Mouse (Mus musculus) heart, postnatal 25 days (tissue): ENCODE measurements around the gene Atxn1. TPM values are rescaled to one million over a fixed set of nuclear protein-coding genes. Genes with fewer than 3 reads are reported as not detected.
A peak's percentile ranks its signal among the peaks of the same experiment; 100 is the strongest.

Source experiments
- DNase-seq: peaks from one replicate; pipeline ENCODE4 v3.0.0; 2022; ENCODE audit warnings: low spot score
- intact Hi-C: fragments of 180-260 bp; cut with DNase I; formaldehyde crosslinking; loops from one replicate; pipeline ENCODE4 v1.15.1; 2025
- total RNA-seq, 2 experiments: library from RNA; stranded (reverse); gene quantifications; 2 replicates each; pipeline ENCODE4 v1.2.3; 2021

Atxn1 gene
- total RNA-seq, 2 experiments from 2014 or later: 35.1 to 36.0 TPM

GRCm38 (mm10) chr13:45535731-45536453, 428.9 kb downstream of the Atxn1 start:
- DNase-seq: no peak
- intact Hi-C loops: loop anchor here (5.0 kb wide), 2 partner anchors 44 to 441 kb away; no protein-coding TSS in a partner anchor

- DNase-seq: no peak
- intact Hi-C loops: no loop called here
Measured at GRCm38 (mm10) chr13:45530754-45531153, 434.1 kb downstream of the Atxn1 start.

DNA sequence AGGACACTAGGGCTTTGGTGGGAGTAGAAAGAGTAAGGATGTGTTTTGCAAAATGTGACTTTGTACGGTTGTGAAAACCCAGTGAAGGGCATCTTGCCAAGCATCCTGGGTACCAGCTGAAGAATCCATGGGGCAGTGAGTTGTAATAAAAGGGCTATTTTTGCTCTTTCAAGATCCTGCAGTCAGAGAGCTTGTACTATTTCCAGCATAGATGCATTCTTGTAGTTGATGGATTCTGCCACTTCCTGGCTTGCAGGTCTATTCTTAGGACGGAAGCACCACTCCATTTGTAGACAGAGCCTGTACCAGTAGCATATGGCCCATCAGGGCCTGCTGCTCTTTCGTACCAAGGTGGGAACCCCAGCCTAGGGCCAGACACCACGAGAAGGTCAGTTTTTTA, 436.0 kb downstream of the Atxn1 start:
- no peak for DNase-seq
- intact Hi-C loops: no loop called here

DNA sequence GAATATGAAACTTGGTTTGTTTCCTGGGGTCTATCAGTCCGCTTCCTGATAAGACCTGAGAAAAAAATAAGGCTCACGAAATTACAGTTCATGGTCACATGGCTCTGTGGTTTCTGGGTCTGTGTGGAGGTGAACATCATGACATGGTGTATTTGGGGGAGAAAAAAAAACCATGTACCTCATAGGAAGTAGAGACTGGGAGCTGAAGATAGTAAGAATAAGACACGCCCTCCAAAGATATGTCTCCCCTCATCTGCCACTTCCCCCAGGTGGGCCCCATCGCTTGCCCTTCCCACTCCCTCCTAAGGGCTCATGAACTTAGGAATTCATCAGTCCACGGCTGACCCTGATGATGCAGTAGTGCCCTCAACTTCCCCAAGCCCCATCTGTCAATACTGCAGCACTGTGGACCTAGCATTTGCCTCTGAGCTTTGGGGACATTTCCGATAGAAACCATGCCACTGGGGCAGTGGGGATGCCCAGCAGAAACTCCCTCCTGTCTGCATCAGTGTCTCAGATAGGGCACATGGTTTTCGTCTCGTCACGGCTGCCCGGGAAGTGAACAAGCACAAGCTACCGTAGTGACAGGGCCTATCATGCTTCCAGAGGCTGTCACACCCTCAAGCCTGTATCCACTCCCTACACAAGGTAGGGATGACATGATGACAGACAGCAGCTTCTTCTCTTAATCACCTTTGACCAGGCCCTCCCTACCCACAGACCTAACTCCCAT, 437.4 kb downstream of the Atxn1 start:
- intact Hi-C loops: no loop called here
- no peak for DNase-seq

DNA sequence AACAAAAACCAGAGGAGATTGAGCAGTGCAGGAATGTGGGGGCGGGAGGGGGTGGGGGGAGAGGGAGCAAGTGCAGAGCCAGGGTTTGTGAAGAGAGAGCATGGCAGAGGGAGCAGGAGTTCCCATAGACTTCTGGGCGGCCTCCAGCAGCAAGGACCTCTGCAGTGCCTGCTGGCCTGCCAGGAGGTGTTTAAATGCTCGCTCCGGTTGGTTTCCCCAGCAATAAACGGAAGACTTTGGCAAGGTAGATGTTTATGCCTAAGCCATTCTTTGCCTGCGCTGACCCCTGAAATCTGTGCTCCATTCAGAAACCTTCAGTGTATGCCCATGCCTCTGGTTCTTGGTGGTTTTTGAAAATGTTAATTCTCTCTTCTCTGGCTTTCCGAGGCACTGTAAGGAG, 438.6 kb downstream of the Atxn1 start:
- intact Hi-C loops: no loop called here

GRCm38 (mm10) chr13:45524791-45525435, 439.9 kb downstream of the Atxn1 start:
- intact Hi-C loops: no loop called here
- no peak for DNase-seq

More for the DNA sequence above, 438.6 kb downstream of the Atxn1 start:
- DNase-seq: no peak

GRCm38 (mm10) chr13:45524305-45524704, 440.5 kb downstream of the Atxn1 start:
- DNase-seq: no peak
- intact Hi-C loops: no loop called here

DNA sequence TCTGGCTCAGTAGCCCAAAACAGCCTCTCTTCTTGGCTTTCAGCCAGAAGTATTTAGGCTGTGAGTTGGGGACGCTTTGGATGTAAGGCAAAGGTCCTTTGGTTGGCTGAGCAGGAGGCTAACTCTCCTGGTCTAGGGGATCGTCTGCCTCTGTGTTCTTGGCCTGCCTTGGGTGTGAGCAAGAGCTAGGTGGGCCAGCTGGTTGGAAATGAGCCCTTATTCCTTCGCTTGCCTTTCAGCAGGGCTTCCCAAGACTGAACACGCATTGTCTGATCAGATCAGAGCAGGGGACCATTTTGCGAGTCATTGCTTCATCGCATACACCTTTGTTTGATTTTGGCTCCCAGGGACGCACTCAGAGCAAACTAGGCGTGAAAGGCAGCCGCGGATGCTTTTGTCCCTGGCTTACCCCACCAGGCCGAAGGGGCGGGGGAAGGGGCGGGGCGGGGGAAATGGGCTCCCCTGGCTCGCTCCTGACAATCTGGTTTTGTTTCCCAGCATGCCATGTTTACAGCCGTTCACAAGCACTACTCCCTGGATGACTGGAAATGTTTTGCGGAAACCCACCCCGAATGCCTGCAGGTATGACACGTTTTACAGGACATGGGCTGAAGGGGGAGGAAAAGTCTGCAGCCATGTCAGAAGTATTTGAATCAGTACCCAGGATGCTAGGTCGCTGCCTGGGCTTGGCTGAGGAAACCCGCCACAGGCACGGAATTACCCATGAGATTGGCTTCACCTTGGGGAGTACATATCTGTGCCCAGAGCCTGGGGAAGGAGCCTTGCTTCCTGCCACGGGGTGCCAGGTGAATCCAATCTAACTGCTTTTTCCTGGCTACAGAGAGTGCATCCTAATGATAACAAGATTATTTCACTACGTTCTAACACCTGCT, 448.1 kb downstream of the Atxn1 start:
- intact Hi-C loops: no loop called here
- DNase-seq: no peak

GRCm38 (mm10) chr13:45514832-45515422, 449.9 kb downstream of the Atxn1 start:
- intact Hi-C loops: no loop called here
- DNase-seq: no peak

- intact Hi-C loops: no loop called here
- no peak for DNase-seq
Measured at GRCm38 (mm10) chr13:45514115-45514514, 450.7 kb downstream of the Atxn1 start.

DNA sequence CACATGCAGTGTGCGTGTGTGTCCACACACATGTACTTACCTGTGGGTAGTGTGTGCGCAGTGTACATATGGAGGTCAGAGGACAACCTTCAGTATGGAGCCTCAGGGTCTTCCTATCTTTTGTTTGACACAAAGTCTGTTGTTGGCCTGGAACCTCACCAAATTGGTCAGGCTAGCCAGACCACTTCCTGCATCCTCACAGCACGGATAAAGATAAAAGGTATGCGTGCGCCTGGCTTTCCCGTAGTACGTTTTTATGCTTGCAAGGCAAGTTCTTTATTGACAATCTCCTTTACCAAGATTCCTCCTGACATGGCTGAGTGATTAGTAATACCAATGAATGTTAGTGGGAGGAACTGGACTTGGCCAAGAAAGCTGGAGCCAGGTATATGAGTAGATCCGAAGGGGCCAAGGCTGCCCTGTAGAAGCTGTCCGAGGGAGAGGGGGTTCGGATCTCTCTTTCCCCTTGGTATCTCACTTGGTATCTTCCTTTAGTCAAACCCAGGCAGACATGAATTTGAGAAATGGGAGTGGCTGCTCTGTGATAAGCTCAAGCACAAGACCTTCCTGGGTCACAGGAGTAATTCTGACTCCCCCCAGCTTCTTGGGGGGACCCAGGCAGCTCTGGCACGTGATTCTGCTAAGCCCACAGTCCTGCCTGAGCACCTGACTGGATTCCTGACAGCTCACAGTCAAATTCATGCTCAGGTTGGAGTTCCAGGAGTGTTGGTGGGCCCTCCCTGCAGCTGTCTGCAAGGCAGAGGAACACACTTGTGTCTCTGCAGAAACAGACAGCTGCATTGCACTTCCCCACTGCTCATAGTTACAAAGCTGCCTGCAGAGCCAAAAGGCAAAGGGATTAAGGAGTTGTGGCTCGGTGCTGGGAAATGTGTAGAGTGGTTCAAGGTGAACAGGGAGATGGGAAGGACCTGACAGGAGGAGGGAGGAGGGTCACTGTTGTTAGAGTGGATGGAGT, 451.5 kb downstream of the Atxn1 start:
- DNase-seq: no peak
- intact Hi-C loops: no loop called here

DNA sequence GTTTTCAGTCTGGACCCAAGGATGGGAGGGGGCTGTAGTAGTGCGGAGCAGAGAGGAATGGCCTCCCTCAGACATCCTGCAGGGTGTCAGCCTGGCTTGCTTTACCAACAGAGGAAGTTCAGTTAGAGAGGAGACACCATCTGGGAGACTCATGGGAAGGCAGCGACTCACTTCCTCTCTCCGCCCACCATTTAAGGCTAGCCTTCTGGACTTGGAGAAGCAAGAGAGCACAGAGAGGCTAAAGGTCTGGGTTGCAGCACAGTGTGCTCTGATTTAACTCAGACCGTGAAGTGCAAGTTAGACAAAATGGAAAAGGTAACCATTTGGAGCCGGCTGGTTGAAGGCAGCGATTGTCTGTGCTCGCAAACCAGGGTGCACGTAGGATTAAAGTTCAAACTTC, 452.3 kb downstream of the Atxn1 start:
- DNase-seq: no peak
- intact Hi-C loops: no loop called here

- intact Hi-C loops: no loop called here
- DNase-seq: no peak
Measured at GRCm38 (mm10) chr13:45511706-45512435, 452.9 kb downstream of the Atxn1 start.

DNA sequence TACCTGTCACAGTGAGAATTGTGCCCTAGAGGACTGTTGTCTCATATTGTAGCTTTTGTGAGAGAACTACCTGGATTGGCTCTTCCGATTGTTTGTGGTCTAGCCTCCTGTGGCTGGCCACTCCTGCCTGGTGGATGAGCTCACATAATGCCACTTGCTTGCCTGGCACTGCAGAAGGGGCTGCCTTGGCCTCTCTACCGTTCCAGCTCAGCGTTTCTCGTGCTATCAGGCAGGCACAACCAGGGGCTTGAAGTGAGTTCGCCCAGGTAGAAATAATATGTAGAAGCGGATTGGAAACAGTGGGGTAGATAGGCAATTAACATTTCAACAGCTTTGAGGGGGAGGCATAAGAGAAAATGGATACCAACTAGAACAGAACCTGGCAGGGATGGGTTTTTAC, 455.4 kb downstream of the Atxn1 start:
- DNase-seq: no peak
- intact Hi-C loops: no loop called here

DNA sequence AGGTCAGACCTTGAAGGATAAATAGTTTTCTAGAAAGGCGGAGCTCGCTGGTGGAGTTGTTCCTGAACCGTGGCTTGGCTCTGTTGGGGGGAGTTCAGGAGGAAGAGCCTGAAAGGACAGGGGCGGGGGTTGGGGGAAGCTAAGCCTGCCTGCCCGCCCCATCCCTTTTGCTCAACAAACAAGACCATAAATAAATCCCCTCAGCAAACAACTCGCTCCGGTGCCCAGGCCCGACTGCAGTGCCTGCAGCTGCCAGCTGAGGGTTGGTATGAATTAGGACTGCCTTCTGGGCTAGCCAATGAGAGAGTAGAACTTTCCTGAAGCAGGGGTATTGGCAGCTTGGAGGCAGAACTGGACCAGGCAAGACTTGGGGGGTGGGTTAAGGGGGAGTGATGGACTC, 456.3 kb downstream of the Atxn1 start:
- DNase-seq: peak; percentile 34
- intact Hi-C loops: no loop called here

DNA sequence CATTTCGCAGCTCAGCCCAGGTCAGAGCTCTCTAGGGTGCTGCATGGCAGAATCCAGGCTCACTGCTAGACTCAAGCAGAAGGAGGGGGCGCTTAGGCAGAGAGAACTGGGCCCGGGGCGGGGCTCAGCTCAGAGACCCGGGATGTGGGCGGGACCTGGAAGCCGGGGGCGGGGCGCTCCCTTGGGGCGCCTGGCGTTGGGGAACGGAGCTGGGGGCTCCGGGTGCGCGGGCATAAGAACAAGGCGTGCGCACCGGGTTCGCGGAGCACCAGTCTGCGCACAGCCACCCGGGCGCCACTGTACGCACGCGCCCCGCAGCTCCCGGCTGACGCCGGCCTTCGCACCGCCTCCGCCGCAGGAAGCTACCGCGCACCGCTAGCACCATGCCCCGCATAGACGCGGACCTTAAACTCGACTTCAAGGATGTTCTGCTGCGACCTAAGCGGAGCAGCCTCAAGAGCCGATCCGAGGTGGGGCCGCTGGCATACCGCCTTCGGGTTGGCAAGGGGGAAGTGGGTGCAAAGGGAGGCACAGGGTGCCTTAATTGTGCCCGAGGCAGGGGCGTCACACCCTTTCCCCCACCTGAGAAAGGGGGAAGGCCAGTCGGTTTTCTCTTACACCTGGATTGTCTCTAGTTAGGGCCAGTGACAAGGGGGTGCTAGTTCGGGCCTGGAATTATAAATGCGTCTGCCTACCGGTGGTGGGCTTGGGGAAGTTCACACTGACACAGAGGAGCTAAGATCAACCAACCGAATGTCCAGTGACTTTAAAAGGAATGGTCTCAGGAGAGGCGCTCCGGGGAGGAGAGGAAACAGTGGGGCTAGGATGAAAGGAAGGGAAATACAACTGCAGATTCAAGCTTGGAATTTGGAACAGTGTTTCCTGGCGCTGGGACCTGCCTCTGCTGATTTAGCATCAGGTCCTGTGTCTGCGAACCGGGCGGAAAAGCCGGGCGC, 457.3 kb downstream of the Atxn1 start, which contains the start of gene Gmpr:
Gene Gmpr (plus strand): TSS at position 171 of the 956 bp plus-strand sequence.
- intact Hi-C loops: no loop called here
- peak; percentile 59 for DNase-seq

- intact Hi-C loops: no loop called here
Measured at GRCm38 (mm10) chr13:45505546-45505945, 459.3 kb downstream of the Atxn1 start.

More at GRCm38 (mm10) chr13:45505546-45505945, 459.3 kb downstream of the Atxn1 start:
- no peak for DNase-seq
